Mouse (Mus musculus) hindbrain, embryonic 16.5 days (tissue): ENCODE results near the gene Eif4a1. TPM values are rescaled to one million over a fixed set of nuclear protein-coding genes. Genes with fewer than 3 reads are reported as not detected.

Experiments used
- ATAC-seq: fragments of 200-750 bp; cut with Nextera tagmentation; 2 replicates; pipeline ENCODE4 v1.8.0; 2017; ENCODE audit warnings: moderate TSS enrichment, moderate library complexity
- H3K27ac ChIP-seq: fragments of 300-500 bp; sonication (generic); 2 replicates; pipeline ENCODE4 v1.5.1; 2014; ENCODE audit warnings: low read depth, mild to moderate bottlenecking, control low read depth, low read length, moderate library complexity
- H3K27me3 ChIP-seq: fragments of 300-500 bp; sonication (generic); replicated peaks from 2 replicates; pipeline ENCODE4 v1.6.1; 2014; ENCODE audit warnings: low read length; ENCODE audit not compliant: control insufficient read depth, insufficient read depth
- H3K36me3 ChIP-seq: fragments of 300-500 bp; sonication (generic); 2 replicates; pipeline ENCODE4 v1.6.1; 2014; ENCODE audit warnings: mild to moderate bottlenecking, low read length, moderate library complexity, mixed read lengths; ENCODE audit not compliant: control insufficient read depth, insufficient read depth
- H3K4me1 ChIP-seq: fragments of 300-500 bp; sonication (generic); 2 replicates; pipeline ENCODE4 v1.6.1; 2014; ENCODE audit warnings: low read depth, low read length; ENCODE audit not compliant: control insufficient read depth, insufficient read depth
- H3K4me2 ChIP-seq: fragments of 300-500 bp; sonication (generic); 2 replicates; pipeline ENCODE4 v1.6.1; 2014; ENCODE audit warnings: mild to moderate bottlenecking, low read length, control low read depth, moderate library complexity
- H3K4me3 ChIP-seq: fragments of 300-500 bp; sonication (generic); 2 replicates; pipeline ENCODE4 v1.5.1; 2014; ENCODE audit warnings: mild to moderate bottlenecking, low read length, control low read depth, moderate library complexity
- H3K9ac ChIP-seq: fragments of 300-500 bp; sonication (generic); 2 replicates; pipeline ENCODE4 v1.6.1; 2014; ENCODE audit warnings: low read depth, mild to moderate bottlenecking, control low read depth, low read length, moderate library complexity
- H3K9me3 ChIP-seq: fragments of 300-500 bp; sonication (generic); 2 replicates; pipeline ENCODE4 v1.6.1; 2014; ENCODE audit warnings: mild to moderate bottlenecking, low read length, moderate library complexity; ENCODE audit not compliant: control insufficient read depth
- WGBS: fragments of 180-500 bp; shearing (Covaris S2); extraction: QIAGEN DNeasy Blood & Tissue Kit; methylation state at CpG from one replicate; pipeline ENCODE4 v1.1.7; 2014; 5-methylcytosine and 5-hydroxymethylcytosine counted together
- polyA plus RNA-seq: library from polyadenylated mRNA; unstranded; fragments of >200 nt; fragmentation: Nextera tagmentation; extraction: Ambion mirVana; gene quantifications from 2 replicates; pipeline ENCODE4 v1.2.1, GENCODE M21; 2015

The Eif4a1 gene
- polyA plus RNA-seq, 1 experiment from 2014 or later, result 382 TPM

- H3K9me3 ChIP-seq, result no peaks in the 10 kb centered on the region
- no peak overlapping the region for H3K4me3 ChIP-seq
- H3K27ac ChIP-seq, result no peak overlapping the region
- peaks cover 31% of the 10 kb centered on the region for H3K36me3 ChIP-seq
- WGBS, result 82% methylated on average over 10 of the region's 10 CpGs
- H3K4me2 ChIP-seq, result no peak overlapping the region
- peaks cover 10% of the 10 kb centered on the region for H3K4me1 ChIP-seq
- no peak for ATAC-seq
- H3K27me3 ChIP-seq, result no peaks in the 10 kb centered on the region
- 0 out of 2 replicates have a peak overlapping the region, but pooled peaks have one; percentile 6 for H3K9ac ChIP-seq
These were observed 15.4 kb downstream of the Eif4a1 start for GRCm38 (mm10) chr11:69656617-69657461.

DNA sequence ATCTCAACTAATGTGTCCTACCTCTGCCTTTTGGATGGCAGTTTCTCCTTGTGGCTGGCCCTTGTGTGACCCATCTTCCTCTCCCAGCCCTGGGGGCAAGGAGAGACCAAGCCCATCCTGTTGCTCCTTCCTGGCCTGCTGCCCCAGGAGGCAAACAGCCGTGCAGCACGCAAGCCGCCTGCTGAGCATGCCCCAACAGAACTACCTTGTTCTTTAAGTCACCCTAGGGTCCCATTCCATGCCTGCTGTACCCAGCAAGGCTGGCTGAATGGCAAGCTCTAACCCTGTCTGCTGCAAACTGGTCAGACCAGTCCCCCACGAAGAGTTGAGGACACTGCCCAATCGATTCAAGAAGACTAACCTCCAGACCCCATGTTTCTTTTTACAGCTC is 16.2 kb downstream of the Eif4a1 start:
- Histone ChIP-seq H3K9ac (no peak overlapping the region), H3K4me1 (peaks cover 4% of the 10 kb centered on the region), H3K9me3 (no peaks in the 10 kb centered on the region), H3K4me2 (no peak overlapping the region), H3K36me3 (peaks cover 38% of the 10 kb centered on the region), H3K27me3 (no peaks in the 10 kb centered on the region), H3K4me3 (no peak overlapping the region), H3K27ac (no peak overlapping the region)
- no peak for ATAC-seq
- WGBS, result 79% methylated on average over 5 of the region's 5 CpGs

- H3K9ac ChIP-seq, result peak within 1 kb of the TSS; percentile 48; the same call in 1 of the 2 replicates
These were observed 16.8 kb downstream of the Eif4a1 start, which contains the start of gene Sox15 for GRCm38 (mm10) chr11:69655264-69656064. Sox15 (plus strand) TSS chr11:69655314.

GRCm38 (mm10) chr11:69654760-69655159 is 17.5 kb downstream of the Eif4a1 start:
- no peak for ATAC-seq
- no peak overlapping the region for H3K4me2 ChIP-seq
- peaks cover 47% of the 10 kb centered on the region for H3K36me3 ChIP-seq
- 51% methylated on average over 9 of the region's 9 CpGs for WGBS
- no peaks in the 10 kb centered on the region for H3K9me3 ChIP-seq
- H3K27me3 ChIP-seq, result no peaks in the 10 kb centered on the region
- peaks cover 4% of the 10 kb centered on the region for H3K4me1 ChIP-seq
- H3K4me3 ChIP-seq, result no peak overlapping the region
- no peak overlapping the region for H3K9ac ChIP-seq
- no peak overlapping the region for H3K27ac ChIP-seq

More at GRCm38 (mm10) chr11:69655264-69656064, 16.8 kb downstream of the Eif4a1 start, which contains the start of gene Sox15:
- Histone ChIP-seq H3K4me1 (peaks cover 4% of the 10 kb centered on the region), H3K36me3 (peaks cover 44% of the 10 kb centered on the region), H3K27me3 (no peaks in the 10 kb centered on the region), H3K9me3 (no peaks in the 10 kb centered on the region), H3K4me3 (no peak within 1 kb of the TSS; the same call in 1 of the 2 replicates), H3K27ac (peak within 1 kb of the TSS; percentile 37), H3K4me2 (peak within 1 kb of the TSS; percentile 27; the same call in 1 of the 2 replicates)
- peak; percentile 66; the same call in 1 of the 2 replicates for ATAC-seq
- WGBS, result 24% methylated on average over 34 of the region's 34 CpGs

DNA sequence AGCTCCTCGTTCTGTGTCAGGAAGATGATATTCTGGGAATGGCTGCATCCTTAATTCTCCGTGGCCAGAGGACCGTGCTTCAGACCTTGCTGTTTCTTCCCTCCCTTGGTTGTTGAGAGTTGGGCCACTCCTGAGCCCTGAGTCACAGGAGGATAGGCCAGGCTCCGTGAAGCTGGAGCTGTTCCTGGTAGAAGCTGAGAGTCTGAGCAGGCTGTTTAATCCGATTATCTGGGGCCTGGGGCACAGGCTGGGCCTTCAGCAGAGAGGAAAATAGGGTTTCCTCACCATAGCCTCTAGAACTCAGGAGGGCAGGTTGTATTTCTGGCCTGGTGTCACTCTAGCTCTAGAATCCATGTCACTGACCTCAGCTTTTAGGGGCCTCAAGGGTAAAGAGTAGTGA is 18.8 kb downstream of the Eif4a1 start:
- Histone ChIP-seq H3K27me3 (no peaks in the 10 kb centered on the region), H3K9ac (no peak overlapping the region), H3K4me1 (peaks cover 4% of the 10 kb centered on the region), H3K4me3 (no peak overlapping the region), H3K9me3 (no peaks in the 10 kb centered on the region), H3K36me3 (peaks cover 49% of the 10 kb centered on the region), H3K27ac (no peak overlapping the region), H3K4me2 (no peak overlapping the region)
- WGBS, result 73% methylated on average over 5 of the region's 5 CpGs
- no peak for ATAC-seq

- H3K4me3 ChIP-seq, result no peak overlapping the region
- H3K9me3 ChIP-seq, result no peaks in the 10 kb centered on the region
- H3K4me1 ChIP-seq, result no peaks in the 10 kb centered on the region
- H3K36me3 ChIP-seq, result peaks cover 54% of the 10 kb centered on the region
- 94% methylated on average over 5 of the region's 5 CpGs for WGBS
- no peaks in the 10 kb centered on the region for H3K27me3 ChIP-seq
- no peak overlapping the region for H3K4me2 ChIP-seq
- no peak overlapping the region for H3K27ac ChIP-seq
- no peak overlapping the region for H3K9ac ChIP-seq
- no peak for ATAC-seq
These were observed 26.4 kb downstream of the Eif4a1 start for GRCm38 (mm10) chr11:69645860-69646259.

DNA sequence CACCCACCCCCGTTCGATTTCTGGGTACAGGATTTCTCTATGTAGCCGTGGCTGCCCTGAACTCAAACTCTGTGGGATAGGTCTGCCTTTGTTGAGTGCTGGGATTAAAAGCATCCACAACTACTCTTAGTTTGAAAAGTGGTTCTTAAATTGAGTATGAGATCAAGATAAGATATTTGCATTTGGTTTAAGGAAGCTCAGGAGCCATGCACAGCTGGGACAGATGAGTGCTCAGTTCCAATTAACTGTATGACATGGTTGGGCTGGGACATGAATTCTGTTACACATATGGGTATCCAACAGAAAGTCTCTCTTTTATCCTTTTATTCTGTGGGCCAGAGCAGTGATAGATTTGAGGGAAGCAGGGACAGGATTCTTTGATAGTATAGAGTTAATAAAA is 36.8 kb downstream of the Eif4a1 start:
- Histone ChIP-seq H3K4me1 (peaks cover 25% of the 10 kb centered on the region), H3K9ac (no peak overlapping the region), H3K27me3 (no peaks in the 10 kb centered on the region), H3K4me2 (peak overlapping the region; percentile 12), H3K27ac (no peak overlapping the region), H3K9me3 (no peaks in the 10 kb centered on the region), H3K36me3 (peaks cover 5% of the 10 kb centered on the region), H3K4me3 (no peak overlapping the region; the same call in 1 of the 2 replicates)
- ATAC-seq, result no peak
- WGBS, result 86% methylated on average over 3 of the region's 3 CpGs

- H3K27me3 ChIP-seq, result no peaks in the 10 kb centered on the region
- H3K9me3 ChIP-seq, result no peaks in the 10 kb centered on the region
- peak overlapping the region; percentile 84 for H3K4me2 ChIP-seq
- peak overlapping the region; percentile 88 for H3K4me3 ChIP-seq
- peaks cover 25% of the 10 kb centered on the region for H3K4me1 ChIP-seq
- under 1% methylated on average over 33 of the region's 50 CpGs for WGBS
- peak overlapping the region; percentile 90 for H3K27ac ChIP-seq
- ATAC-seq, result peak; percentile 32
- H3K36me3 ChIP-seq, result no peaks in the 10 kb centered on the region
- H3K9ac ChIP-seq, result peak overlapping the region; percentile 86
These were observed 38.9 kb downstream of the Eif4a1 start for GRCm38 (mm10) chr11:69633128-69633866.
